Mouse (Mus musculus): ENCODE data around the gene Ick.
A peak's percentile ranks its signal among the peaks of the same experiment; 100 is the strongest.

Ick gene

GRCm38 (mm10) chr9:78193902-78194597 is 85.1 kb downstream of the Ick start:
- peak; percentile 95 for DNase-seq

- DNase-seq: no peak
Measured at GRCm38 (mm10) chr9:78195034-78195433, 86.0 kb downstream of the Ick start.

- no peak for DNase-seq
Measured at GRCm38 (mm10) chr9:78197801-78198200, 88.8 kb downstream of the Ick start.

GRCm38 (mm10) chr9:78204194-78204593 is 95.2 kb downstream of the Ick start:
- no peak for DNase-seq

- DNase-seq: peak; percentile 63
Measured at GRCm38 (mm10) chr9:78208956-78209355, 100.0 kb downstream of the Ick start.

GRCm38 (mm10) chr9:78210079-78210478 is 101.1 kb downstream of the Ick start:
- DNase-seq: peak; percentile 56

- peak; percentile 77 for DNase-seq
Measured at GRCm38 (mm10) chr9:78210821-78211220, 101.8 kb downstream of the Ick start.

GRCm38 (mm10) chr9:78211521-78211920 is 102.5 kb downstream of the Ick start:
- peak; percentile 74 for DNase-seq

- peak; percentile 97 for DNase-seq
Measured at GRCm38 (mm10) chr9:78212341-78213049, 103.5 kb downstream of the Ick start.

- no peak for DNase-seq
Measured at GRCm38 (mm10) chr9:78217074-78217473, 108.1 kb downstream of the Ick start.

All from heart, adult 11 months (tissue).